Mouse (Mus musculus) heart, embryonic 15.5 days (tissue): ENCODE data around the gene Myct1. TPM values are rescaled to one million over a fixed set of nuclear protein-coding genes. Genes with fewer than 3 reads are reported as not detected.

Source experiments
- ATAC-seq: fragments of 200-750 bp; cut with Nextera tagmentation; replicated peaks from 2 replicates; pipeline ENCODE4 v1.8.0; 2017; ENCODE audit warnings: low read depth, moderate TSS enrichment; ENCODE audit not compliant: insufficient number of reproducible peaks, insufficient read depth, low FRiP score
- H3K27ac ChIP-seq: fragments of 300-500 bp; sonication (generic); 2 replicates; pipeline ENCODE4 v1.5.1; 2015; ENCODE audit warnings: mild to moderate bottlenecking, inconsistent platforms
- H3K27me3 ChIP-seq: fragments of 300-500 bp; sonication (generic); 2 replicates; pipeline ENCODE4 v1.6.1; 2015; ENCODE audit warnings: inconsistent platforms
- H3K36me3 ChIP-seq: fragments of 300-500 bp; sonication (generic); 2 replicates; pipeline ENCODE4 v1.6.1; 2015; ENCODE audit warnings: mild to moderate bottlenecking, inconsistent platforms
- H3K4me1 ChIP-seq: fragments of 300-500 bp; sonication (generic); replicated peaks from 2 replicates; pipeline ENCODE4 v1.6.1; 2015; ENCODE audit warnings: inconsistent platforms
- H3K4me2 ChIP-seq: fragments of 300-500 bp; sonication (generic); 2 replicates; pipeline ENCODE4 v1.6.1; 2015; ENCODE audit warnings: inconsistent platforms, mild to moderate bottlenecking, moderate library complexity
- H3K4me3 ChIP-seq: fragments of 300-500 bp; sonication (generic); 2 replicates; pipeline ENCODE4 v1.5.1; 2015; ENCODE audit warnings: mild to moderate bottlenecking, inconsistent platforms
- H3K9ac ChIP-seq: fragments of 300-500 bp; sonication (generic); 2 replicates; pipeline ENCODE4 v1.6.1; 2015; ENCODE audit warnings: mild to moderate bottlenecking, inconsistent platforms
- H3K9me3 ChIP-seq: fragments of 300-500 bp; sonication (generic); replicated peaks from 2 replicates; pipeline ENCODE4 v1.6.1; 2016; ENCODE audit warnings: inconsistent platforms
- WGBS: fragments of 180-500 bp; shearing (Covaris S2); methylation state at CpG from one replicate; pipeline ENCODE4 v1.1.7; 2015; ENCODE audit warnings: mixed read lengths; 5-methylcytosine and 5-hydroxymethylcytosine counted together
- polyA plus RNA-seq: library from polyadenylated mRNA; unstranded; fragments of >200 nt; fragmentation: Nextera tagmentation; extraction: Ambion mirVana; gene quantifications from 2 replicates; pipeline ENCODE4 v1.2.1, GENCODE M21; 2015

Gene Myct1
- polyA plus RNA-seq, result 5.2 and 7.9 TPM in 2 replicates

- no peaks in the 10 kb centered on the region for H3K36me3 ChIP-seq
- peaks cover 6% of the 10 kb centered on the region; the same call in 1 of the 2 replicates for H3K4me1 ChIP-seq
- H3K27ac ChIP-seq, result peak within 1 kb of the TSS; percentile 50; the same call in 1 of the 2 replicates
- no peak for ATAC-seq
- H3K9me3 ChIP-seq, result no peaks in the 10 kb centered on the region
- H3K4me2 ChIP-seq, result peak within 1 kb of the TSS; percentile 9; the same call in 1 of the 2 replicates
- peak within 1 kb of the TSS; percentile 31 for H3K4me3 ChIP-seq
- H3K27me3 ChIP-seq, result no peaks in the 10 kb centered on the region
- 9% methylated on average over 5 of the region's 5 CpGs for WGBS
- H3K9ac ChIP-seq, result 0 out of 2 replicates have a peak within 1 kb of the TSS, but pooled peaks have one; percentile 10
Observed at GRCm38 (mm10) chr10:5593464-5593863, at the start of gene Myct1. Gene Myct1, plus strand, starts transcription at chr10:5593775.

DNA sequence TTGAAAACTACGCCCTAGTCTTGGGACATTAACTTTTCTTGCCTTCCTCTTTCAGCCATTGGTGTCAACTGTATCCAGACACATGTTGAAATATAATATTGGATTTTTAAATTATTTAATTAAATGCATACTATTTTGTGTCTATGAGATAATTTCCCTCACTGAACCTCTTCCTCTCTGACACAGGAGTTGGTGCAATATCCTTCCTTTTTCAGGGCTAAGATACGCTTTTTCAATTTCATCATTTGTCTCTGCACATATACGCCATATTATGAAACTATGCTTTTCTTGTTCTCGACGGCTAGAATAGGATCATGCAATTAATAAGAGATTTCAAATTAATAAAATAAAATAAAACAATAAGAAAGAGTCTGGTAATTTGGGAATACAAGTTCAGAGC is 47.1 kb upstream of the Myct1 start:
- H3K9ac ChIP-seq, result no peak overlapping the region
- peaks cover 12% of the 10 kb centered on the region for H3K4me1 ChIP-seq
- 88% methylated on average over 5 of the region's 5 CpGs for WGBS
- no peaks in the 10 kb centered on the region for H3K9me3 ChIP-seq
- H3K4me3 ChIP-seq, result no peak overlapping the region
- H3K27me3 ChIP-seq, result peaks cover 7% of the 10 kb centered on the region; the same call in 1 of the 2 replicates
- H3K27ac ChIP-seq, result no peak overlapping the region
- H3K4me2 ChIP-seq, result no peak overlapping the region
- no peak for ATAC-seq
- H3K36me3 ChIP-seq, result no peaks in the 10 kb centered on the region

- no peak overlapping the region for H3K4me2 ChIP-seq
- no peak overlapping the region for H3K4me3 ChIP-seq
- no peaks in the 10 kb centered on the region for H3K9me3 ChIP-seq
- peaks cover 12% of the 10 kb centered on the region for H3K4me1 ChIP-seq
- H3K9ac ChIP-seq, result no peak overlapping the region
- 86% methylated on average over 9 of the region's 9 CpGs for WGBS
- H3K27me3 ChIP-seq, result peaks cover 7% of the 10 kb centered on the region; the same call in 1 of the 2 replicates
- no peak for ATAC-seq
- no peaks in the 10 kb centered on the region for H3K36me3 ChIP-seq
- no peak overlapping the region for H3K27ac ChIP-seq
Observed at GRCm38 (mm10) chr10:5547769-5548168, 45.8 kb upstream of the Myct1 start.

DNA sequence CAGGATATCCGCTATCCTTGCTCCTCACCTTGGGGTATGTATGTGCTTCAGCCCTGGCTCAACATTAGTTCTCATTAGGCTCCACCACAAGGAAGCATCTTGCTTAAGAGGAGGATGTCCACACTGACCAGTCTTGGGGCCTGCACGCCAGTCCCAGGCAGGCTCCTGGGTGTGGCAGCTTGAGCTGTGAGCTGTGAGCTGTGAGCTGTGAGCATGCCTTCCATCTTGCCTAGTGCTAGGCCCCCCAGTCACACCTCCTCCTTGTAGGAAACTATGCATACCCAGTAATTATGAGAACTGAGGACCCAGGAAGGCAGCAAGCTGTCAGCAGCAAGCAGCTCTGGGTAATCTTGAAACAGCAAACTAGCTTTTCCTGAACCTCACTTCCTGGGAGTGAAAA is 44.9 kb upstream of the Myct1 start:
- no peak for ATAC-seq
- Histone ChIP-seq H3K4me3 (no peak overlapping the region), H3K4me1 (peaks cover 12% of the 10 kb centered on the region), H3K27ac (no peak overlapping the region), H3K9me3 (no peaks in the 10 kb centered on the region), H3K36me3 (no peaks in the 10 kb centered on the region), H3K4me2 (no peak overlapping the region), H3K27me3 (peaks cover 7% of the 10 kb centered on the region; the same call in 1 of the 2 replicates), H3K9ac (no peak overlapping the region)
- 81% methylated on average over 2 of the region's 2 CpGs for WGBS

DNA sequence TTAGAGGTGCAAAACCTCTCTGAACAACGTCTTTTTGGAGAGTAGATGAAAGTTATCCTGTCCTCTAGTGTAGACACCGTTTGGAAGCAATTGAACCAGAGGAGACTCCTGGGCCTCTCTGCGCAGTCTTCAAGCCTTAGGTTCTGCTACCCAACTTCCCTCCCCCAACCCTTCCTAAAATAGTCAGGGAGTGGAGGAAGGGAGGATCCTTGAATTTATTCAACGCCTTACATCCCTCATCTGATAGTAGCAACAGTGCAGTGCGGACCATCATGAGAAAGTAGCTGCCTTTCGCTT is 43.8 kb upstream of the Myct1 start:
- no peaks in the 10 kb centered on the region for H3K36me3 ChIP-seq
- H3K4me3 ChIP-seq, result peak overlapping the region; percentile 55
- H3K9ac ChIP-seq, result no peak overlapping the region
- H3K27ac ChIP-seq, result no peak overlapping the region
- WGBS, result 10% methylated on average over 6 of the region's 6 CpGs
- 0 out of 2 replicates have a peak, but pooled peaks have one; percentile 44 for ATAC-seq
- H3K9me3 ChIP-seq, result no peaks in the 10 kb centered on the region
- H3K27me3 ChIP-seq, result peaks cover 7% of the 10 kb centered on the region; the same call in 1 of the 2 replicates
- peak overlapping the region; percentile 93 for H3K4me2 ChIP-seq
- H3K4me1 ChIP-seq, result peaks cover 12% of the 10 kb centered on the region

DNA sequence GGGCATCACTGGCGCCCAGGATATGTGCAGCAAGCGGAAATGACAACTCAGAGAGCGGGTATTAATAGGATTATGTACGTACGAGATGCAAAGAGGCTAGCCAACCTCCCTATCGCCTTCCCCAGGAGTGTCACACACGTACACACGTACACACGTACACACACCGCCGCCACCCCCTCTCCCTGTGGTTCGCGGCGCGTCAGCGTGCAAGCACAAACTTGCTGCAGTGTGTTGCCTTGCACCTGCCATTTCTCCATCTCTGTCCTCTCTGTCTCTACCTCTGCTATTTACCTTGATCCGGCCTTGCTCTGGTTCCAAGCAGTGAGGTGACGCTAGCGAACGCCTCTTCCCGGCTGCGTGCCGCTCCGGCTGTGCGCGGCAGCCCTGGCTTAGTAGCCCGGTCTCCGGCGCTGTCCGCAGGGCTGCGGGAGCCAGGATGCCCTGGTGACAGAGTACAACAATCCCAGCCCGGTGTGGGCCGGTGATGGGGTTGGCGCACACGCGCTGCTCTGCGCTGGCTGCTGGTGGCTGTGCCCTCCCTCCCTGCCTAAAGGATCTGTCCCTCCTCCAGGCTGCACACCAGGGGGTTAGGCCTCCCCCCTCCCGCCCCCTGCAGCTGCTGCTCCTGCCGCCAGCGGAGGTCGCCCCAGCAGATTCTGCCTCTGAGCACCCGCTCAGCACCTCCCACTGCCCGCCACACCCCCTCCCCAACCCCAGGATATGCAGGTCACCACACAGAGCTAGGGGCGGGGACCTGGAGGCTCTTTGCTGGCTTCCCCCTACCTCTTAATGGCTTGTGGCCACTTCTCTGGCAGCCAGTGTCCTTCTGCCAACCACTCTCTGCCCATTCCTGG is 43.2 kb upstream of the Myct1 start:
- Histone ChIP-seq H3K36me3 (no peaks in the 10 kb centered on the region), H3K4me1 (peaks cover 12% of the 10 kb centered on the region), H3K4me2 (peak overlapping the region; percentile 93), H3K4me3 (peak overlapping the region; percentile 55), H3K9ac (peak overlapping the region; percentile 26; the same call in 1 of the 2 replicates), H3K27ac (no peak overlapping the region), H3K9me3 (no peaks in the 10 kb centered on the region), H3K27me3 (peaks cover 7% of the 10 kb centered on the region; the same call in 1 of the 2 replicates)
- peak; percentile 64 for ATAC-seq
- 1% methylated on average over 41 of the region's 44 CpGs for WGBS

GRCm38 (mm10) chr10:5551382-5551781 is 42.2 kb upstream of the Myct1 start, which contains the start of gene Syne1:
Gene Syne1, minus strand, starts transcription at chr10:5551482.
- peak within 1 kb of the TSS; percentile 55 for H3K4me3 ChIP-seq
- H3K27me3 ChIP-seq, result peaks cover 7% of the 10 kb centered on the region; the same call in 1 of the 2 replicates
- WGBS, result 77% methylated on average over 5 of the region's 5 CpGs
- H3K27ac ChIP-seq, result no peak within 1 kb of the TSS
- ATAC-seq, result no peak
- no peaks in the 10 kb centered on the region for H3K9me3 ChIP-seq
- H3K36me3 ChIP-seq, result no peaks in the 10 kb centered on the region
- H3K4me1 ChIP-seq, result peaks cover 12% of the 10 kb centered on the region
- peak within 1 kb of the TSS; percentile 26; the same call in 1 of the 2 replicates for H3K9ac ChIP-seq
- H3K4me2 ChIP-seq, result peak within 1 kb of the TSS; percentile 93

DNA sequence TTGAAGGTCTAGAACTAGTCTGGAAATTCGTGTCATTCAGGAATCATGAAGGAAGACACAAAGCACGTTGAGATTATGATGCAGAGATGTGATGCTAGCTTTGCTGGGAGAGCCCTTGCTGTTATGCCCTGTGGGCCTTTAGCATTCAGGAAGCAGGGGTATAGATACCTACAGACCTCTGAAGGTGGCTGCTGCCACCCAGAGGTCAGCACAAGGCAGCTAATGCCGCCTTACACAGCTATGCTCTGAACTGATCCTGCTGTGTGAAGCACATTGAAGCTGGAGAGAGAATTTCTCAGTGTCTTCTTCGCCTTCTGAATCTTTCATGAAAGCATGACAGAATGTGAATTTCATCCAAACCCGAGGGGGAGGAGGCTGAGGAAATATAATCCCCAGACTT is 38.6 kb upstream of the Myct1 start:
- peaks cover 8% of the 10 kb centered on the region for H3K4me1 ChIP-seq
- H3K9ac ChIP-seq, result no peak overlapping the region
- no peak overlapping the region for H3K4me3 ChIP-seq
- no peak overlapping the region for H3K4me2 ChIP-seq
- H3K27ac ChIP-seq, result no peak overlapping the region
- no peak; the same call in 1 of the 2 replicates for ATAC-seq
- WGBS, result 10% methylated on average over 5 of the region's 5 CpGs
- no peaks in the 10 kb centered on the region for H3K9me3 ChIP-seq
- H3K36me3 ChIP-seq, result no peaks in the 10 kb centered on the region
- H3K27me3 ChIP-seq, result peaks cover 7% of the 10 kb centered on the region; the same call in 1 of the 2 replicates

DNA sequence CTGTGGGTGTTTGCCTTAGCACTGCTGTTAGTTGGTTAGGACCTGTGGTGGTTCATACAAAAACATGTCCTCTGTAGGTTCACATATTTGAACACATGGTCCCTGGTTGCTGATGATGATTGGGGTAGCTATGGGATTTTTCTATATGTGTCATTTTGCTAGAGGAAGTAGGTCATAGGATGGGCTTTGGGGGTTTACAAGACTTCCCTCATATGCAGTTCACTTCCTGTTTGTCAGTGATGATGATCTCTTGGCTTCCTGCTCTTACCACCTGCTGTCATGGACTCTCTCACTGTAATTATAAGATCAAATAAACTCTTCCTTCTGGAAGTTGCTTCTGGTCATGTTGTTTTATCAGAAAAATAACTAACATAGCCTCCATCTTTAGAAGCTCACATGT is 34.8 kb upstream of the Myct1 start:
- no peak overlapping the region for H3K4me3 ChIP-seq
- no peaks in the 10 kb centered on the region for H3K9me3 ChIP-seq
- H3K4me2 ChIP-seq, result no peak overlapping the region
- H3K4me1 ChIP-seq, result no peaks in the 10 kb centered on the region
- no peak overlapping the region for H3K9ac ChIP-seq
- H3K27me3 ChIP-seq, result no peaks in the 10 kb centered on the region
- no peaks in the 10 kb centered on the region for H3K36me3 ChIP-seq
- ATAC-seq, result no peak
- H3K27ac ChIP-seq, result no peak overlapping the region

DNA sequence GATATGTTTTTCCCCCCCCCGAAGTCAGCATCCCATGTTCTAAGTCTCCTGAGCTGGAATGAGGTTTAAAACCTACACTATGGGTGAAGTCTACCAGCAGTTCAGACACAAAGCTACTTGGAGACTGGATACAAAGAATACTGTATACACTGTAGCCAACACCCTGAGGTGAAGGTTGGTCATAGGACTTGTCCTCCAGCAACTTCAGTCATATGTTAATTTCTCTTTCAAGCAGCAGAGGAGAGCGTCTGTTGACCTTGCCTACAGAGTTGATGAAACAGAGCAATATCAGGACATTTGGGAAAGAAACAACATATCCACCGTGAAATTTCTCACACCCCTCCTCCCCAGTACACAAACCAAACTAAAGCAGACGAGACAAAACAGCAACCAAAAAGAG is 33.0 kb upstream of the Myct1 start:
- H3K36me3 ChIP-seq, result no peaks in the 10 kb centered on the region
- no peak overlapping the region for H3K4me3 ChIP-seq
- no peak overlapping the region for H3K4me2 ChIP-seq
- no peak for ATAC-seq
- H3K27me3 ChIP-seq, result no peaks in the 10 kb centered on the region
- H3K27ac ChIP-seq, result no peak overlapping the region
- 65% methylated on average over 4 of the region's 4 CpGs for WGBS
- no peaks in the 10 kb centered on the region for H3K9me3 ChIP-seq
- no peaks in the 10 kb centered on the region for H3K4me1 ChIP-seq
- no peak overlapping the region for H3K9ac ChIP-seq

- no peaks in the 10 kb centered on the region for H3K4me1 ChIP-seq
- no peak for ATAC-seq
- no peaks in the 10 kb centered on the region for H3K36me3 ChIP-seq
- no peak overlapping the region for H3K4me2 ChIP-seq
- H3K27me3 ChIP-seq, result no peaks in the 10 kb centered on the region
- 77% methylated on average over 4 of the region's 4 CpGs for WGBS
- H3K9ac ChIP-seq, result no peak overlapping the region
- H3K9me3 ChIP-seq, result no peaks in the 10 kb centered on the region
- H3K27ac ChIP-seq, result no peak overlapping the region
- H3K4me3 ChIP-seq, result no peak overlapping the region
Observed at GRCm38 (mm10) chr10:5561706-5562105, 31.9 kb upstream of the Myct1 start.
